Comparison of ENCODE assay signal across 9 mouse cellular contexts in genomic region chr5:88399849-88400248, GRCm38 (mm10). TPM values are rescaled to one million over a fixed set of nuclear protein-coding genes. Genes with fewer than 3 reads are reported as not detected.
A peak's percentile ranks its signal among the peaks of the same experiment; 100 is the strongest.
DNase-seq lines count a peak whose midpoint lies in the region; ATAC-seq and TF ChIP-seq lines count a peak whose summit lies in the region.
"Had no signal": no experiment of that assay in that cellular context is flagged by ENCODE, and none has a peak within 500 bp of the region (broad histone marks: within the 10 kb centered on the region; RNA-seq: fewer than 3 reads in every experiment).

No protein-coding gene starts in this region.

- H3K27me3 ChIP-seq in intestine, postnatal 0 days (replicated peaks; ENCODE audit: control insufficient read depth, insufficient read depth, low read length): no peaks in the 10 kb centered on the region
- no peaks in the 10 kb centered on the region for H3K27me3 ChIP-seq in intestine, embryonic 15.5 days (replicated peaks)
- H3K27me3 ChIP-seq in forebrain, embryonic 14.5 days (replicated peaks; ENCODE audit: control insufficient read depth, insufficient read depth, low read length): no peaks in the 10 kb centered on the region
- no peaks in the 10 kb centered on the region for H3K27me3 ChIP-seq in hindbrain, embryonic 15.5 days
- no peaks in the 10 kb centered on the region for H3K27me3 ChIP-seq in midbrain, postnatal 0 days (ENCODE audit: insufficient read depth, low read length)
- H3K27me3 ChIP-seq: neural tube, embryonic 13.5 days had no signal

- no peak overlapping the region for H3K4me3 ChIP-seq in intestine, postnatal 0 days (ENCODE audit: low read depth, low read length)
- H3K4me3 ChIP-seq in intestine, embryonic 15.5 days (replicated peaks): no peak overlapping the region
- no peak overlapping the region for H3K4me3 ChIP-seq in forebrain, embryonic 14.5 days (ENCODE audit: low read depth, low read length)
- no peak overlapping the region for H3K4me3 ChIP-seq in hindbrain, embryonic 15.5 days
- no peak overlapping the region for H3K4me3 ChIP-seq in midbrain, postnatal 0 days (ENCODE audit: low read depth, low read length)
- H3K4me3 ChIP-seq: neural tube, embryonic 13.5 days had no signal

- no peak overlapping the region for H3K27ac ChIP-seq in intestine, postnatal 0 days (ENCODE audit: low read depth, low read length)
- no peak overlapping the region for H3K27ac ChIP-seq in intestine, embryonic 15.5 days
- H3K27ac ChIP-seq in forebrain, embryonic 14.5 days (ENCODE audit: low read depth, low read length): no peak overlapping the region
- no peak overlapping the region for H3K27ac ChIP-seq in hindbrain, embryonic 15.5 days (replicated peaks)
- H3K27ac ChIP-seq in midbrain, postnatal 0 days (ENCODE audit: low read depth, low read length): no peak overlapping the region
- H3K27ac ChIP-seq: neural tube, embryonic 13.5 days had no signal

- intact Hi-C loops in left cerebral cortex, postnatal 25 days (cut with DNase I): loop anchor here (10.0 kb wide), 2 partner anchors 615 to 1545 kb away; no protein-coding TSS in a partner anchor

- DNase-seq in c-Kit-positive CD71-positive TER-119-negative erythroid progenitor cells, embryonic 14.5 days (ENCODE audit: low read depth): peak; percentile 19
- peak; percentile 87 for DNase-seq in forebrain, embryonic 14.5 days (ENCODE audit: low spot score)
- peak; percentile 76 to 78 for DNase-seq in left cerebral cortex, postnatal 25 days (ENCODE audit: low spot score in 2 of 2)
- peak; percentile 83 for DNase-seq in midbrain, postnatal 0 days (ENCODE audit: low spot score)
- DNase-seq in testis, postnatal 14 days (ENCODE audit: low spot score): peak; percentile 28

- no peaks in the 10 kb centered on the region for H3K4me1 ChIP-seq in intestine, postnatal 0 days (replicated peaks; ENCODE audit: control insufficient read depth, insufficient read depth, low read length)
- no peaks in the 10 kb centered on the region for H3K4me1 ChIP-seq in intestine, embryonic 15.5 days (replicated peaks)
- no peaks in the 10 kb centered on the region for H3K4me1 ChIP-seq in forebrain, embryonic 14.5 days (ENCODE audit: control insufficient read depth, insufficient read depth, low read length)
- H3K4me1 ChIP-seq in hindbrain, embryonic 15.5 days (replicated peaks): no peaks in the 10 kb centered on the region
- H3K4me1 ChIP-seq in midbrain, postnatal 0 days (ENCODE audit: insufficient read depth, low read length): no peaks in the 10 kb centered on the region
- H3K4me1 ChIP-seq: neural tube, embryonic 13.5 days had no signal

- TF ChIP-seq CTCF in intestine, postnatal 0 days (IDR thresholded peaks at IDR 0.05; ENCODE audit: low read depth): peak; percentile 78
- TF ChIP-seq CTCF in midbrain, postnatal 0 days (IDR thresholded peaks at IDR 0.05): peak; percentile 85

- 0 out of 2 replicates have a peak, but pooled peaks have one; percentile 31 for ATAC-seq in intestine, postnatal 0 days
- ATAC-seq in intestine, embryonic 15.5 days: no peak
- ATAC-seq in forebrain, embryonic 14.5 days: no peak
- peak; percentile 42; the same call in 1 of the 2 replicates for ATAC-seq in hindbrain, embryonic 15.5 days (ENCODE audit: low FRiP score, low read depth)
- peak; percentile 31; the same call in 1 of the 2 replicates for ATAC-seq in midbrain, postnatal 0 days (ENCODE audit: low FRiP score)

- H3K9me3 ChIP-seq in intestine, postnatal 0 days (ENCODE audit: control insufficient read depth): no peaks in the 10 kb centered on the region
- no peaks in the 10 kb centered on the region for H3K9me3 ChIP-seq in intestine, embryonic 15.5 days
- no peaks in the 10 kb centered on the region for H3K9me3 ChIP-seq in forebrain, embryonic 14.5 days (replicated peaks; ENCODE audit: control insufficient read depth, low read length)
- no peaks in the 10 kb centered on the region for H3K9me3 ChIP-seq in hindbrain, embryonic 15.5 days
- no peaks in the 10 kb centered on the region for H3K9me3 ChIP-seq in midbrain, postnatal 0 days (ENCODE audit: low read length)
- H3K9me3 ChIP-seq: neural tube, embryonic 13.5 days had no signal

- WGBS in intestine, postnatal 0 days: 5% methylated on average over 6 of the region's 6 CpGs
- WGBS in intestine, embryonic 15.5 days: 5% methylated on average over 6 of the region's 6 CpGs
- WGBS in forebrain, embryonic 14.5 days: 7% methylated on average over 6 of the region's 6 CpGs
- 8% methylated on average over 6 of the region's 6 CpGs for WGBS in hindbrain, embryonic 15.5 days
- 3% methylated on average over 6 of the region's 6 CpGs for WGBS in midbrain, postnatal 0 days

- H3K36me3 ChIP-seq in intestine, postnatal 0 days (ENCODE audit: control insufficient read depth, insufficient read depth): no peaks in the 10 kb centered on the region
- H3K36me3 ChIP-seq in intestine, embryonic 15.5 days: no peaks in the 10 kb centered on the region
- no peaks in the 10 kb centered on the region for H3K36me3 ChIP-seq in forebrain, embryonic 14.5 days (ENCODE audit: control insufficient read depth, insufficient read depth, low read length)
- no peaks in the 10 kb centered on the region for H3K36me3 ChIP-seq in hindbrain, embryonic 15.5 days
- no peaks in the 10 kb centered on the region for H3K36me3 ChIP-seq in midbrain, postnatal 0 days (ENCODE audit: insufficient read depth, low read length)
- H3K36me3 ChIP-seq: neural tube, embryonic 13.5 days had no signal

- H3K9ac ChIP-seq in intestine, postnatal 0 days (ENCODE audit: low read depth, low read length): no peak overlapping the region
- no peak overlapping the region for H3K9ac ChIP-seq in intestine, embryonic 15.5 days
- H3K9ac ChIP-seq in forebrain, embryonic 14.5 days (ENCODE audit: low read length): no peak overlapping the region
- no peak overlapping the region for H3K9ac ChIP-seq in hindbrain, embryonic 15.5 days
- no peak overlapping the region for H3K9ac ChIP-seq in midbrain, postnatal 0 days (replicated peaks; ENCODE audit: low read length, poor library complexity, severe bottlenecking)
- H3K9ac ChIP-seq: neural tube, embryonic 13.5 days had no signal

- H3K4me2 ChIP-seq in intestine, postnatal 0 days (replicated peaks; ENCODE audit: low read depth): no peak overlapping the region
- no peak overlapping the region for H3K4me2 ChIP-seq in intestine, embryonic 15.5 days (replicated peaks)
- no peak overlapping the region for H3K4me2 ChIP-seq in forebrain, embryonic 14.5 days (ENCODE audit: low read length)
- no peak overlapping the region for H3K4me2 ChIP-seq in hindbrain, embryonic 15.5 days
- no peak overlapping the region for H3K4me2 ChIP-seq in midbrain, postnatal 0 days (ENCODE audit: low read depth, low read length, poor library complexity, severe bottlenecking)
- H3K4me2 ChIP-seq: neural tube, embryonic 13.5 days had no signal

RNA-seq across cellular contexts. Expression of gene Amtn, which starts 23.9 kb away (rescaled TPM):
- polyA plus RNA-seq in intestine, postnatal 0 days (2015; fragmentation: Nextera tagmentation; extraction: Ambion mirVana): 0.16 TPM in 1 of 2 replicates, not detected in the other
- polyA plus RNA-seq in intestine, embryonic 15.5 days (2015; fragmentation: Nextera tagmentation; extraction: Ambion mirVana): not detected in 2 replicates
- polyA plus RNA-seq in forebrain, embryonic 14.5 days (2014; fragmentation: Nextera tagmentation; extraction: Ambion mirVana): not detected in 2 replicates
- not detected in 2 replicates for polyA plus RNA-seq in hindbrain, embryonic 15.5 days (2015; fragmentation: Nextera tagmentation; extraction: Ambion mirVana)
- total RNA-seq in left cerebral cortex, postnatal 25 days (2021): not detected
- total RNA-seq in midbrain, postnatal 0 days (2014; rRNA removed): not detected in 2 replicates
- polyA plus RNA-seq in midbrain, postnatal 0 days (2015; fragmentation: Nextera tagmentation; extraction: Ambion mirVana): not detected in 2 replicates
- polyA plus RNA-seq: neural tube, embryonic 13.5 days had no signal

RNA-seq across cellular contexts. Expression of gene Ambn, which starts 55.9 kb away (rescaled TPM):
- not detected in 2 replicates for polyA plus RNA-seq in intestine, postnatal 0 days (2015; fragmentation: Nextera tagmentation; extraction: Ambion mirVana)
- not detected in 2 replicates for polyA plus RNA-seq in intestine, embryonic 15.5 days (2015; fragmentation: Nextera tagmentation; extraction: Ambion mirVana)
- polyA plus RNA-seq in forebrain, embryonic 14.5 days (2014; fragmentation: Nextera tagmentation; extraction: Ambion mirVana): not detected in 2 replicates
- not detected in 2 replicates for polyA plus RNA-seq in hindbrain, embryonic 15.5 days (2015; fragmentation: Nextera tagmentation; extraction: Ambion mirVana)
- total RNA-seq in left cerebral cortex, postnatal 25 days (2021): not detected
- not detected in 2 replicates for total RNA-seq in midbrain, postnatal 0 days (2014; rRNA removed)
- 0.17 TPM in 1 of 2 replicates, not detected in the other for polyA plus RNA-seq in midbrain, postnatal 0 days (2015; fragmentation: Nextera tagmentation; extraction: Ambion mirVana)
- polyA plus RNA-seq: neural tube, embryonic 13.5 days had no signal

Comparison
In these comparisons a context has a peak if more than half of its experiments do, and no peak if none do; other contexts are left out.
1. ATAC-seq: peak in intestine, postnatal 0 days (single experiment), hindbrain, embryonic 15.5 days (single experiment) and midbrain, postnatal 0 days (single experiment); none in intestine, embryonic 15.5 days (single experiment) and forebrain, embryonic 14.5 days (single experiment).
2. DNase-seq: peak in every context shown above with its lines; median percentile 87 in forebrain, embryonic 14.5 days; 83 in midbrain, postnatal 0 days; 77 in left cerebral cortex, postnatal 25 days; 28 in testis, postnatal 14 days; 19 in c-Kit-positive CD71-positive TER-119-negative erythroid progenitor cells, embryonic 14.5 days.